Mouse (Mus musculus) cerebellum, adult 18-20 months (tissue): ENCODE measurements around the gene Gm5431.
A peak's percentile ranks its signal among the peaks of the same experiment; 100 is the strongest.
"Not testable (repeated sequence)": the region's sequence is repeated elsewhere in the genome, so short reads cannot be mapped to it uniquely, and the experiment has no call there.

ENCODE experiments used
- DNase-seq, 2 experiments: peaks; one replicate each; pipeline ENCODE4 v3.0.0; 2021

The Gm5431 gene

GRCm38 (mm10) chr11:48870781-48871180, 31.2 kb downstream of the Gm5431 start:
- DNase-seq: no peak

- no peak for DNase-seq
These were observed 32.5 kb downstream of the Gm5431 start for GRCm38 (mm10) chr11:48869380-48870110.

- DNase-seq: no peak
These were observed 35.5 kb downstream of the Gm5431 start for GRCm38 (mm10) chr11:48866481-48866880.

- DNase-seq: no peak
These were observed 38.2 kb downstream of the Gm5431 start for GRCm38 (mm10) chr11:48863808-48864207.

- DNase-seq: no peak
These were observed 39.2 kb downstream of the Gm5431 start for GRCm38 (mm10) chr11:48862784-48863319.

GRCm38 (mm10) chr11:48859014-48859413, 43.0 kb downstream of the Gm5431 start:
- peak; percentile 69 to 73 for DNase-seq

GRCm38 (mm10) chr11:48853474-48854180, 48.4 kb downstream of the Gm5431 start:
- DNase-seq: peak; percentile 87 to 95

- peak in 1 of 2 experiments; percentile 32 for DNase-seq
These were observed 49.2 kb downstream of the Gm5431 start for GRCm38 (mm10) chr11:48852624-48853473.

- no peak for DNase-seq
These were observed 49.8 kb downstream of the Gm5431 start for GRCm38 (mm10) chr11:48852190-48852589.

GRCm38 (mm10) chr11:48851270-48851995, 50.6 kb downstream of the Gm5431 start:
- DNase-seq: no peak

- DNase-seq: no peak
These were observed 51.8 kb downstream of the Gm5431 start for GRCm38 (mm10) chr11:48850240-48850639.

- no peak for DNase-seq
These were observed 55.1 kb downstream of the Gm5431 start for GRCm38 (mm10) chr11:48846881-48847280.

GRCm38 (mm10) chr11:48846362-48846761, 55.7 kb downstream of the Gm5431 start:
- not testable (repeated sequence) for DNase-seq

GRCm38 (mm10) chr11:48845244-48845815, 56.7 kb downstream of the Gm5431 start:
- DNase-seq: no peak

GRCm38 (mm10) chr11:48844309-48844708, 57.7 kb downstream of the Gm5431 start:
- DNase-seq: no peak

GRCm38 (mm10) chr11:48843202-48843601, 58.8 kb downstream of the Gm5431 start:
- DNase-seq: no peak

GRCm38 (mm10) chr11:48842378-48842792, 59.6 kb downstream of the Gm5431 start:
- DNase-seq: no peak

- DNase-seq: no peak
These were observed 60.8 kb downstream of the Gm5431 start for GRCm38 (mm10) chr11:48841213-48841612.

GRCm38 (mm10) chr11:48840805-48841204, 61.2 kb downstream of the Gm5431 start:
- DNase-seq: no peak

- no peak for DNase-seq
These were observed 62.9 kb downstream of the Gm5431 start for GRCm38 (mm10) chr11:48838879-48839680.

GRCm38 (mm10) chr11:48838181-48838797, 63.7 kb downstream of the Gm5431 start:
- DNase-seq: no peak
